Mouse (Mus musculus) layer of hippocampus, postnatal 36 days (tissue): ENCODE data around the gene Dgkz. TPM values are rescaled to one million over a fixed set of nuclear protein-coding genes. Genes with fewer than 3 reads are reported as not detected.

ENCODE experiments used
- DNase-seq, 2 experiments: peaks; one replicate each; pipeline ENCODE4 v3.0.0; 2022
- total RNA-seq, 2 experiments: library from RNA; stranded (reverse); gene quantifications; 2 replicates each; pipeline ENCODE4 v1.2.3; 2021

The Dgkz gene
- total RNA-seq, 2 experiments from 2014 or later = 500 to 531 TPM

- no peak for DNase-seq
Observed at GRCm38 (mm10) chr2:91960459-91960858, 15.2 kb downstream of the Dgkz start.

- DNase-seq = no peak
Observed at GRCm38 (mm10) chr2:91959544-91960410, 15.9 kb downstream of the Dgkz start.

GRCm38 (mm10) chr2:91958701-91959457, 16.8 kb downstream of the Dgkz start:
- DNase-seq = peak in 1 of 2 experiments; percentile 49

- DNase-seq = no peak
Observed at GRCm38 (mm10) chr2:91958049-91958448, 17.6 kb downstream of the Dgkz start.

GRCm38 (mm10) chr2:91957096-91957495, 18.6 kb downstream of the Dgkz start:
- peak; percentile 82 to 88 for DNase-seq

GRCm38 (mm10) chr2:91955875-91956274, 19.8 kb downstream of the Dgkz start:
- DNase-seq = no peak

GRCm38 (mm10) chr2:91955121-91955591, 20.5 kb downstream of the Dgkz start:
- DNase-seq = no peak

GRCm38 (mm10) chr2:91953825-91954224, 21.8 kb downstream of the Dgkz start:
- no peak for DNase-seq

- peak in 1 of 2 experiments; percentile 54 for DNase-seq
Observed at GRCm38 (mm10) chr2:91950275-91951085, 25.2 kb downstream of the Dgkz start.

- no peak for DNase-seq
Observed at GRCm38 (mm10) chr2:91949411-91950274, 26.0 kb downstream of the Dgkz start.

GRCm38 (mm10) chr2:91948792-91949241, 26.8 kb downstream of the Dgkz start:
- DNase-seq = no peak

- DNase-seq = no peak
Observed at GRCm38 (mm10) chr2:91948151-91948509, 27.5 kb downstream of the Dgkz start.

GRCm38 (mm10) chr2:91947397-91948150, 28.1 kb downstream of the Dgkz start:
- no peak for DNase-seq

GRCm38 (mm10) chr2:91946836-91947235, 28.8 kb downstream of the Dgkz start:
- DNase-seq = no peak

- no peak for DNase-seq
Observed at GRCm38 (mm10) chr2:91945483-91945882, 30.2 kb downstream of the Dgkz start, which contains the start of gene Gm9821. Gene Gm9821, plus strand, starts transcription at chr2:91945703.

GRCm38 (mm10) chr2:91944170-91944950, 31.3 kb downstream of the Dgkz start:
- peak; percentile 80 to 84 for DNase-seq

GRCm38 (mm10) chr2:91942356-91942755, 33.3 kb downstream of the Dgkz start:
- no peak for DNase-seq

GRCm38 (mm10) chr2:91939303-91939935, 36.2 kb downstream of the Dgkz start:
- no peak for DNase-seq

- DNase-seq = no peak
Observed at GRCm38 (mm10) chr2:91936154-91936553, 39.5 kb downstream of the Dgkz start.
